In genomic region chr11:76506514-76507228, GRCm38 (mm10) we compare ENCODE assay signal across 9 mouse cellular contexts.
DNase-seq lines count a peak whose midpoint lies in the region; ATAC-seq lines count a peak whose summit lies in the region.
"Had no signal": no experiment of that assay in that cellular context is flagged by ENCODE, and none has a peak within 500 bp of the region (broad histone marks: within the 10 kb centered on the region; RNA-seq: fewer than 3 reads in every experiment).

No protein-coding gene starts in this region.

- H3K4me2 ChIP-seq in forebrain, embryonic 13.5 days, result 0 out of 2 replicates have a peak overlapping the region, but pooled peaks have one; percentile 37
- H3K4me2 ChIP-seq: limb, embryonic 13.5 days had no signal

- H3K9me3 ChIP-seq in forebrain, embryonic 13.5 days (replicated peaks), result no peaks in the 10 kb centered on the region
- H3K9me3 ChIP-seq: limb, embryonic 13.5 days had no signal

- H3K36me3 ChIP-seq in forebrain, embryonic 13.5 days (ENCODE audit: poor library complexity, severe bottlenecking), result no peaks in the 10 kb centered on the region

- peak overlapping the region; percentile 78 for H3K27ac ChIP-seq in forebrain, embryonic 13.5 days
- H3K27ac ChIP-seq: limb, embryonic 13.5 days had no signal

- H3K4me3 ChIP-seq in forebrain, embryonic 13.5 days, result no peak overlapping the region
- H3K4me3 ChIP-seq: limb, embryonic 13.5 days had no signal

- no peaks in the 10 kb centered on the region for H3K27me3 ChIP-seq in forebrain, embryonic 13.5 days
- H3K27me3 ChIP-seq: limb, embryonic 13.5 days had no signal

- H3K4me1 ChIP-seq in forebrain, embryonic 13.5 days, result peaks cover 32% of the 10 kb centered on the region

- 78% methylated on average over 5 of the region's 5 CpGs for WGBS in forebrain, embryonic 13.5 days

- peak; percentile 56 for DNase-seq in cerebellum, adult 8-10 months
- peak; percentile 86 for DNase-seq in 3T3-L1 (ENCODE audit: low read depth, low spot score)
- DNase-seq in adrenal gland, postnatal 14 days, result peak; percentile 78
- DNase-seq in induced T-regulatory cell, adult 2 months (ENCODE audit: low read depth), result peak; percentile 83
- DNase-seq in lung, postnatal 14 days, result peak; percentile 73
- DNase-seq in retina, embryonic 14.5 days (ENCODE audit: low spot score), result peak; percentile 85

- no peak overlapping the region for H3K9ac ChIP-seq in forebrain, embryonic 13.5 days
- H3K9ac ChIP-seq: limb, embryonic 13.5 days had no signal

- no peak for ATAC-seq in cerebellum, adult (ENCODE audit: insufficient number of reproducible peaks, low FRiP score, low TSS enrichment)
- ATAC-seq in forebrain, embryonic 13.5 days, result peak; percentile 57
